Mouse (Mus musculus) kidney, postnatal 4 days (tissue): Measurements from ENCODE around the gene Vwf.
A peak's percentile ranks its signal among the peaks of the same experiment; 100 is the strongest.

Source experiments
- DNase-seq, 2 experiments: peaks; one replicate each; pipeline ENCODE4 v3.0.0; 2021; ENCODE audit warnings: mixed read lengths in 2 of 2

Vwf gene

DNA sequence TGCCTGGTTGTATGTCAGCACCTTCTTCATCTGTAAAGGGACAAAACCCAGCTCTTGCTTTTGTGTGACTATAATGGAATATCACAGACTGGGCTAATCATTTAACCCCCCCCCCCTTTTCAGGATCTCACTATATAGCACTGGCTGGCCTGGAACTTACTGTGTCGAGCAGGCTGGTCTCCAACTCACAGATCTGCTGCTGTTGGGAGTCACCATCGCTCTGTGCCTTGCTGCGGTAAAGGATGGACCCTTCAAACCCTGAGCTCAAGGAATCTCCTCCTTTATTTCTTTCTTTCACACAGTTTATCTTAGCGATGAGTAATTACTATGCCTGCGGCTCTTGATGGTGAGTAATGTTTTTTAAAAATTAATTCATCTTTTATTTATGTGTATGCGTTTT is at the start of gene Vwf:
Gene Vwf (plus strand): TSS at position 301 of the 400 bp plus-strand sequence.
- DNase-seq = no peak

GRCm38 (mm10) chr6:125498062-125498461 is 48.5 kb upstream of the Vwf start:
- DNase-seq = peak in 1 of 2 experiments; percentile 58

GRCm38 (mm10) chr6:125503186-125503802 is 43.3 kb upstream of the Vwf start:
- no peak for DNase-seq

DNA sequence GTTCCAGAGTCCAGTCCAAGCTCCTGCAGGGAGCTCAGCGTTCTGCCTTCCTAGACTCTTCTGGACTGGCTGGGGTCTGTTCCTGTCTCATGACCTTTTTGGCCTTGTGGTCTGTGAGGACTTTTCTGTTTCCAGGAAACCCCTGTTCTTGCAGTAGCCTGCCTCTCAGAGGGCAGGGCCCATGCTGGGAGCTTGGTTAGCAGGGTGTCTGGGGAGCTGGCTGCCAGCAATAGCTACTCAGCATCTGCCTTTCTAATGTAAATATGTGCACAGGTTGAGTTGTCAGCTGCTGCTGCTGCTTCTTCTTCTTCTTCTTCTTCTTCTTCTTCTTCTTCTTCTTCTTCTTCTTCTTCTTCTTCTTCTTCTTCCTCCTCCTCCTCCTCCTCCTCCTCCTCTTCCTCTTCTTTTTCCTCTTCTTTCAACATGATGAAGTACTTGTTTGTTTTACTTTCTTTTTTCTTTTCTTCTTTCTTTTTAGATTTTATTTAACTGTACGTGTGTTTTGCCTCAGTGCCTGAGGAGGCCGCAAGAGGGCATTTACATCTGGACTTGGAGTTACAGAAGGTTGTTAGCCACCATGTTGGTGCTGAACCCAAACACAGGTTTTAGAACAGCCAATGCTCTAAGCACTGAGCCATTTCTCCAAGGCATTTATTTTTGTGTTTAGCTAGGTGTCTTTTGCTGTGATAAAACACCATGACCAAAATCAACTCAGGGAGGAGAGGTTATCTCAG is 41.8 kb upstream of the Vwf start:
- no peak for DNase-seq

GRCm38 (mm10) chr6:125506427-125506826 is 40.1 kb upstream of the Vwf start:
- no peak for DNase-seq

DNA sequence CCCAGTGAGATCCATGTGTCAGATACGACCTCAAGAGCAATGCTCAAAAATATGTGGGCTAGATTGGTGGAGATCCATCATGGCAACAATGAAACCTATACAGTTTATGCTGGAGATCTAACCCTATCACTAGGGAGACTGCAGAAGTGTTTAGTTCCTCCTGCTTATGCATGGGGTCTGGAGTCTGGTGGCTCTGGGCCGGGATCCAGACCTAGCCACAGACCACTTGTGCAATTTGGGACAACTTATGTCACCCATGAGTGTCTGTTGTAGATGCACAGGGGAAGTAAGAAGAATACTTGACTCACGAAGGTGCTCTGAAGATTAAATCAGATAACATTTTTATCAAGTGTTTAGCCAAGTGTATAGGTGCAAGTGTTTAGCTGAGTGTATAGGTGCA is 36.8 kb upstream of the Vwf start:
- no peak for DNase-seq

- no peak for DNase-seq
Observed at GRCm38 (mm10) chr6:125510645-125511044, 35.9 kb upstream of the Vwf start.

- DNase-seq = no peak
Observed at GRCm38 (mm10) chr6:125511196-125511595, 35.4 kb upstream of the Vwf start.

DNA sequence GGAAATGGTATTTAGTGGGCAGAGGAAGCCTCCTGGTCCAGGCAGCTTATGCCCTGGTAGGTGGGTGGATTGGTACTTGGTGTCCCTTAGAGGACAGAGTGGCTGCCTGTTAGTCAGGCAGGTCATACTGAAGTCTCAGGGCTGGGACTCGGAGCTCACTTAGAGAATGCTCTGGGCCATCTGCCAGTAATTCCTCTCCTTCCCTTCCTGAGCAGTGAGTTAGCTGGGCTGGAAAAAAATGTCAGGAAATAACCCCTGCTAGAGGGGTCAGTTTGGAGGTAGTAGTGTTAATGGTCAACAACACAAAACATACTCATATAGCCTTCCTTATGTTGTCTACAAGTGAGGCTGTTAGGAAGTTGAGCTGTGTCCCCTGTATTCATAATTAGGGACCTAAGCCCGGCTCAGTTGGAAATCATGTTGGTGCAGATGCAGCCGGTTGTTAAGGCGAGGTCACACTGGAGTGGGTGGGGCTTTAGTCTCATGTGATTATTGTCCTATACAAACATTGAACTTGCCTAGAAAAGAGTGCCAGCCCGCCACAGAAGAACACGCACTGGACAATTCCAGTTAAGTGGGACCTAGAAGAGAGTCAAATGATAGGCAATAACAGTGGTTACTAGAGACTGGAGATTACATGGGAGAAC is 33.5 kb upstream of the Vwf start:
- peak; percentile 33 to 65 for DNase-seq

DNA sequence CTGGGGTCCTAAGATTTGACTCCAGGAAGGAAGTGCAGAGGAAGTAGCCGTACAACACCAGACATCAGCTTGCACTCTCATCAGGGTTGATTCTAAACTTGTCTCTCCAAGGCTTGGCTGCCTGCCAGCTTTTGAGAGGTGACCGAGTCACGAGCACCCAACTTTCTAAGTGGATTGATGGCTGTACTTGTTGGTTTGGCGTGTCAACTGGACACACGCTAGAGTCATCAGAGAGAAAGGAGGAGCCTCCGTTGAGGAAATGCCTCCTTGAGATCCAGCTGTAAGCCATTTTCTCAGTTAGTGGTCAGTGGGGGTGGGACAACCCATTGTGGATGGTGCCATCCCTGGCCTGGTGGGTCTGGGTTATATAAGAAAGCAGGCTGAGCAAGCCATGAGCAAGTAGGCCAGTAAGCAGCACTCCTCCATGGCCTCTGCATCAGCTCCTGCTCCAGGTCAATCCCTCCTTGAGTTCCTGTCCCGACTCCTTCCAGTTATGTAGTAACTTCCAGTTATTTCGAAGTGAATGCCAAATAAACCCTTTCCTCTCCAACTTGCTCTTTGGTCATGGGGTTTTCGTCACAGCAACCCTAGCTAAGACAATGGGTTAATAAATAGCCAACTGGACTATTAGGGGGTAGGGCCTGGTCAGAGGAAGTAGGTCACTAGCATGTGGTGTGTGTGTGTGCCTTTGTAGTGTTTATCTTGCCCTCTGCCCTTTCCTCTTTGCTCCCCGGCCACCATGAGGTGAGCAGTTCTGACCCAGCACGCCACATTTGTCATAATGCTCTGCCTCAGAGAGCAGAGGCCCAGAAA is 30.9 kb upstream of the Vwf start:
- DNase-seq = peak; percentile 73 to 81

- DNase-seq = peak; percentile 44 to 63
Observed at GRCm38 (mm10) chr6:125521558-125522193, 24.9 kb upstream of the Vwf start.

GRCm38 (mm10) chr6:125524027-125524426 is 22.5 kb upstream of the Vwf start:
- DNase-seq = no peak

- DNase-seq = no peak
Observed at GRCm38 (mm10) chr6:125526066-125526465, 20.5 kb upstream of the Vwf start.

DNA sequence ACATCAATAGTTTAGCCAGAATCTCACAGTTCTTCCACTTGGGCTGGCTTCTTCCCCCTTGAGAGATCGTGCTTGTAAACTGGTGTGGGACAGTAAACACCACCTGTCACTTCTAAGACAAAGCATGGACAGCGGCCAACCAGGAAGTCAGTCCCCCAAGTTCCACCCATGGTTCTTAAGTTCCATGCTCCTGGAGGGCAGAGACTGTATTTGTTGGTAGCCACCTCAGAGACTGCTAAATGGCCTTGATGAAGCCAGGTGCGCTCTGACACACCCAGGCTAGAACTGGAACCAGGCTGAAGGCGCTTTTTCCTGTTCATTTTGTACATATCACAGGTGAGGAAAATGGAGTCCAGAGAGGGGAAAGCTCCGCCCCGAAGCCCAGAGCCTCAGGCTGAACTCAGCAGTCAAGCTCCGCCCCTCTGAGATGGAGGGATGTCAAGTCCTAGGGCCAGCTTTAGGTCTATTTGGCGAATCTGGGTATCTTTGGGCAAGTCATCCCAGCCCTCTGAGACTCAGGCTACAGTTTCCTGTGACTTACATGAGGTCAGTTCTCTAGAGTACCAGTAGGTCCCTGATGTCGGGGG is 17.9 kb upstream of the Vwf start:
- DNase-seq = no peak

DNA sequence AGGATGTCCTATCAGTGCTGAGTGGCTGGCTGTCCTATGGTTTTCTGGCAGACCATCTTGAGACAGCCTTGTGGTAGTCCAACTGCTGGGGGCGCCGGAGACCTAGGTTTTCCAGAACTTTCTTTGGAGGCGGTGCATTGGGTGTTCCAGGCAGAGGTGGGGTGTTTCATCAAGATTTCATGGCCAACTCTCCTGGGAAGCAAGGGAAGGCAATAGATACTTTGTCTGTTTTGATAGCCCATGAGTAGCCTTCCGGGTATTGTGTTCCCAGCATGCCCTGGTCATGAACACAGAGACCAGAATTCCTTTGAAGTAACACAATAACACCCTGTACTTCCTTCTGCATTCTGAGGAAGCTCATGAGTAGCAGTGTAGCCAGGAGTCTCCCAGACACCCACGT is 17.1 kb upstream of the Vwf start:
- peak in 1 of 2 experiments; percentile 20 for DNase-seq

- no peak for DNase-seq
Observed at GRCm38 (mm10) chr6:125533104-125533650, 13.4 kb upstream of the Vwf start.

DNA sequence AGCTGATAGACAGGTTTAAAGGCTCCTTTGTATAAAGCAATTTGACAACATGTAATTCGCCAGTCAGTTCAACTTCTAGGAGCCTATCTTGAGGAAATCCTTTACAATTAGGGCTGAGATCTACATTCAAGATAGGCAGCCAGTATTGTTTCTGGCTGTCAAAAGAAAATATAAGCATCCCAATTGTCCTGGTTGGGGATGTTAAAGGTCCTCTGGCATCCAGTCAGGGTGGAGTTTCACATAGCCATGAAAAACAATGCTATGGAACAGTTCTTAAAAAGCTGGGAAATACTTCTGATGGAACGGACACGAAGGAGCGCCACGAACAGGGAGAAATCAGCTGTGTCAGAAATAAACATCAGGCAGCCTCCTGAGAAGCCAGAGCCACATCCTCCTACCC is 11.6 kb upstream of the Vwf start:
- DNase-seq = no peak

DNA sequence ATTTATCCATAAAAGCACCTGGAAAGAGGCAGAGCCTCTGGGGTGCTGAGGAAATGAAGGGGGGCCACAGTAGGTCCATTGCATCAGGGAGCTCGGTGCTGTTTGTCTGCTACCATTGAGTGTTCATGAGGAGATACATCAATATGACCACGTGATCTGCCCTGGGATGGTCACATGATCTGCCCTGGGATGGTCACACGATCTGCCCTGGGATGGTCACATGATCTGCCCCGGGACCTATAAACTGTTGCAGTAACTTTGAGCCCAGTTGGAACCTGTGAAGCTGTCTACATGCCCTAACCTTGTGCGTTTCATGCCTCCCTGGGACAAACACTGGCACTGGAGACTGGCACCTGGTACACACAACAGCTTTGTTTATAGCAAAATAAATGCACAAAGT is 8.1 kb upstream of the Vwf start:
- no peak for DNase-seq

- DNase-seq = no peak
Observed at GRCm38 (mm10) chr6:125539423-125539822, 7.2 kb upstream of the Vwf start.

DNA sequence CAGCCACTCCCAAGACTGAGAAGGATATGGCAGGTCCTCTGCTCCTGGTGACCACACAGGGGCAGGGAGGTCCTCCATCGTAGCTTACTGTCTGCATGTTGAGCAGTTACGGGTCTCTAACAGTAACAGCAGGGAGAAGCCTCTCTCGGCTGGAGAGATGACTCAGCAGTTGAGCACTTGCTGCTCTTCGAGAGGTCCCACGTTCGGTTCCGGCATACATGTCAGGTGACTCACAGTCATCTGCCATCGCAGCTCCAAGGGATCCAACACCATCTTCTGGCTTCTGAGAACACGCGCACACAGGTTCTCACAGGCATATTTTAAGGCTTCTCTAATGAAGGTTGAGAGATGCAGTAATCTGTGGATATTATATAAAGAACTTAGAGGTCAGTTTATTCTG is 6.4 kb upstream of the Vwf start:
- no peak for DNase-seq

GRCm38 (mm10) chr6:125540826-125541225 is 5.7 kb upstream of the Vwf start:
- DNase-seq = no peak

DNA sequence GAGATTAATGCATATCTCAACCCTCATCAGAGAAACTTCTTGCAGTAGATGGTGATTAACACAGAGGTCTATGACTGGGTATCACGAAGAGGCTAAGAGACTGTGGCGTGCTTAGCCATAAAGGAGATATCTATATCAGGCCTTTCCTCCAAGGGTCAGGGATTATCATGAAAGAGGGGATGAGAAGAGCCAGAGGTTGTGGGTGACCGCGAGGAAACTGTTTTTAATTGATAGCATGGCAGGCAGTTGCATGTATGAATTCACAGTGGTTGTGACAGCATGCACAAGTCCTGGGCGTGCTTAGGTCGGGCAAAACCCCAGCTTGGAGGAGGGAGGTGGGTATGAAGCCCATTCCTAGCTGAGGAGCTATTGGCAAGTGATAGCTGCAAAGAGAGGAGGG is 5.3 kb upstream of the Vwf start:
- no peak for DNase-seq
